Mouse (Mus musculus): ENCODE measurements around the gene Rgs7. TPM values are rescaled to one million over a fixed set of nuclear protein-coding genes. Genes with fewer than 3 reads are reported as not detected.

Rgs7 gene
- polyA plus RNA-seq, 1 experiment from 2014 or later = 24.8 TPM

GRCm38 (mm10) chr1:175024136-175024535 is 468.2 kb downstream of the Rgs7 start:
- Histone ChIP-seq H3K4me3 (replicated peaks; ENCODE audit: low read length) (no peak overlapping the region), H3K9ac (replicated peaks; ENCODE audit: low read depth, low read length) (no peak overlapping the region), H3K36me3 (ENCODE audit: control insufficient read depth, insufficient read depth) (no peaks in the 10 kb centered on the region), H3K4me2 (ENCODE audit: low read length) (no peak overlapping the region), H3K9me3 (ENCODE audit: control insufficient read depth, low read length) (no peaks in the 10 kb centered on the region), H3K27me3 (replicated peaks; ENCODE audit: control insufficient read depth, insufficient read depth, low read length) (no peaks in the 10 kb centered on the region), H3K4me1 (replicated peaks; ENCODE audit: control insufficient read depth, insufficient read depth, low read length) (peaks cover 5% of the 10 kb centered on the region), H3K27ac (ENCODE audit: low read length) (no peak overlapping the region)
- no peak for ATAC-seq
- 30% methylated on average over 1 of the region's 1 CpGs for WGBS

Other genes starting within 250 kb of the Rgs7 start
- gene Kmo, start 127.9 kb upstream of the Rgs7 start, polyA plus RNA-seq (2015; fragmentation: Nextera tagmentation; extraction: Ambion mirVana) = not detected in 2 replicates
- 72.5 and 75.9 TPM in 2 replicates for gene Fh1, start 133.1 kb upstream of the Rgs7 start, polyA plus RNA-seq (2015; fragmentation: Nextera tagmentation; extraction: Ambion mirVana)
- 3.0 and 4.8 TPM in 2 replicates for gene Opn3, start 200.3 kb upstream of the Rgs7 start, polyA plus RNA-seq (2015; fragmentation: Nextera tagmentation; extraction: Ambion mirVana)
- gene Chml, start 200.4 kb upstream of the Rgs7 start, polyA plus RNA-seq (2015; fragmentation: Nextera tagmentation; extraction: Ambion mirVana) = 2.1 and 2.3 TPM in 2 replicates
- gene Wdr64, start 206.1 kb upstream of the Rgs7 start, polyA plus RNA-seq (2015; fragmentation: Nextera tagmentation; extraction: Ambion mirVana) = not detected in 2 replicates